Mouse (Mus musculus) kidney, postnatal 10 days (tissue): Measurements from ENCODE around the gene 2310050C09Rik.

Source experiments
- DNase-seq: peaks from one replicate; pipeline ENCODE4 v3.0.0; 2021; ENCODE audit warnings: mixed read lengths

The 2310050C09Rik gene

DNA sequence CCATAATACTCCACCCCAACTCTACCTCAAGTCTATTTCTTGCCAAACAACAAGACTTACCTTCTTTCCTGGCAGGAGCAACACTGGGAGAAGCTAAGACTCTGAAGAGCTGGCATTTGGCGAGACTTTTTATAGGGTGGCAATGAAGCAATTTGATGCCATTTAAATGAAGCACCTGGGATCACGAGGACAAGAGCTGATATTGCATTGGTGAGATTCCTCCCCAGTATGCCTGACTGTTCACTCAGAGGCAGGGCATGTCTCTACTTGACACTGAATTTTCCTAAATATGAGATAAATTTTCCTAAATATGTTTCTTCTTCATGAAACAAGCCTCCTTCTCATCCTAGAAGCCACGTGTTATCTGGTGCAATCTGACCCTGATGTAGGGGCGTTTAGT is at the start of gene 2310050C09Rik:
Gene 2310050C09Rik, minus strand, starts transcription at position 101 of the 400 bp plus-strand sequence.
- no peak for DNase-seq

- DNase-seq, result peak; percentile 53
Observed at GRCm38 (mm10) chr3:92907571-92907970, 37.6 kb upstream of the 2310050C09Rik start.

DNA sequence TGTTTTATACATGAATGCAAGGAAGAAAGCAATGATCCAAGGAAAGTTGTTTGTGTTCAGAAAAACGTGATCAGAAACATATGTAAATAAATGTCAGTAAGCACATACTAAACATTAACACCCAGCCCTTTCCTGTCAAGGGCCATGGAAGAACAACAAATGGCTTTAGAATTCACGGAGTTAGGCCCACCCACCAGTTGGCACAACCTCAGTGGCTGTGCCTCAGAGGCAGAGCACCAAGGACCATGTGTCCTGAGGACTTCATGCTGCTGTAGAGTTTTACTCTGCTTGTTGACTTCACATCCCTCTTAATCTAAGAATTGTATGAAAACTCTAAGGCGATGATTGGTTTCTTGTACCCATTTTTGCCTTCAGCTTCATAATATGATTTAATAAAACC is 35.2 kb upstream of the 2310050C09Rik start:
- DNase-seq, result no peak

- DNase-seq, result no peak
Observed at GRCm38 (mm10) chr3:92903640-92904039, 33.6 kb upstream of the 2310050C09Rik start.

DNA sequence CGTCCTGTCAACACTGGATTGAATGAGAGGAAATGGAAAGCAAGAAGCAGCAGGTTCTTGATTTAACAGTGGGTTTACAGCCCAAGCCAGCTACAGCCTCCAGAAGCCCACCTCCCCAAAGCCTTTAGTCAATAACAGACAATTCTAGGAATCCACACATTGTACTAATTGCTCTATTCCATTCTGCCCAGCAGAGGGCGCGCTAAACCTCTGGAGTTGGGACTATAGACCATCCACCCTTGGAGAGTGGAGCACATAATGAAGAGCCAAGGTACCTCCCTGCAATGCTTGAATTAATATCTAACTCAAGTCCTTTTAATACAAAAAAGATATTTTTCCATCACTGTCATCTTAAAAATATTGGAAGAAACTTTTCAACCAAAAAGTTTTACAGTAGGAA is 33.0 kb upstream of the 2310050C09Rik start:
- DNase-seq, result peak; percentile 49

DNA sequence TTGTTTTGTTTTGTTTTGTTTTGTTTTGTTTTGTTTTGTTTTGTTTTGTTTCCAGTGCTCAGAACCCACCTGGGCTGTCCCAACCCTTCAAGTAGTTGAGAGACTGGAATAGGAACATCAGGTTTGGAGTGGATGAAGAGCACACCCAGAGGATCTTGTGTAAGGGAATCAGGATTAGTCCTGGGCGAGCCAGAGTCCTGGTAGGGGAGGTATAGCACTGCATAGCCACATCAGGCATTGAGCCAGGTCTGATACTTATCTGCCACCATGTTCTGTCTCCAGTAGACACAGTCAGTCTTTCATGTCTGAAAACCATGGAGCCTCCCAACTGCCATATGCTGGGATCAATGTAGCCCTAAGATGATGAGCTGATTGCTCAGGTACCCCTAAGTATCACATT is 24.5 kb upstream of the 2310050C09Rik start:
- no peak for DNase-seq

GRCm38 (mm10) chr3:92894063-92894462 is 24.0 kb upstream of the 2310050C09Rik start:
- DNase-seq, result peak; percentile 18

DNA sequence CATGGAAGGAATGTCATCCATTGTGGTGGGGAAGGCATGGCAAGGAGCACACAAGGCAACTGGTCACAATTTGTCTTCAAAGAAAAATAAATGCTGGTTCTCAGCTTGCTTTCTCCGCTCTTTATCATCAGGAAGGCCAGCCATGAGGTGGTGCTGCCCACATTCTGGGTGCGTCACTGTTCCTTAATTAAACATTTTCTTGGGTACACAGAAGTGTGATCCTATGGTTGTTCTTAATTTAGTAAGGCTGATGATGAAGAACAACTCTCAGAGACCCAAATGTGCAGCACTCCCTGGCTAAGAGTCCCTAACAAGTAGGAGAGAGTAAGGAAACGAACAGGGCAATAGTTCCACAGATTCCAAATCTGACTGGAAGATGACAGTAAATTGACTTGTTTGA is 4.2 kb upstream of the 2310050C09Rik start:
- no peak for DNase-seq

DNA sequence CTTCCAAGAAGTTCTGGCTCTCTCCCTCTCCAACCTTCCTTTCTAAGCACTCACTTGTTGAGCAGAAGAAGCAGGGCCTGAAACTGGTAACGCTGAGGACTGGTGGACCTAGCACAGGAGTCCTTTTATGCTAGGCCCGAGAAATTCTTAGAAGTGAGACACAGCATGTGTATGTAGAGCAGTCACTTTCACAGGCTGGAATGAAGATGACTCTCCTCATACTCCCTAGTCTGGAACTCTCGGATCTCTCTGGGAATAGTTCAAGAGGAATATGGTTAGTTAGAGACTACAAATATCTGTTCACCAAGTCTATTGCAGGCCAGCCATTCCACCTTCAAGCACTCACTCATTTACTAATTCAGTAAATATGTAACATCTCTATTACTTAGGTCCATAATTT is 18.8 kb downstream of the 2310050C09Rik start, which contains the start of gene Lce1l:
Gene Lce1l, minus strand, starts transcription at position 101 of the 400 bp plus-strand sequence.
- no peak for DNase-seq

- DNase-seq, result no peak
Observed at GRCm38 (mm10) chr3:92827108-92827507, 42.9 kb downstream of the 2310050C09Rik start, which contains the start of gene Kprp. Kprp (minus strand) TSS chr3:92827247.

GRCm38 (mm10) chr3:92825808-92826207 is 44.2 kb downstream of the 2310050C09Rik start:
- no peak for DNase-seq
